Mouse (Mus musculus): ENCODE measurements around the gene Mfng.

GRCm38 (mm10) chr15:78772856-78773255 lies 419 bp downstream of the Mfng start:
- TF ChIP-seq CTCF (IDR thresholded peaks at IDR 0.05; ENCODE audit: low read depth) (no peak), EP300 (IDR thresholded peaks at IDR 0.05; ENCODE audit: low read depth) (no peak)

Measured in liver, embryonic 14.5 days (tissue).